Mouse (Mus musculus) layer of hippocampus, postnatal 25 days (tissue): Measurements from ENCODE around the gene Gsg1l2. TPM values are rescaled to one million over a fixed set of nuclear protein-coding genes. Genes with fewer than 3 reads are reported as not detected.

Experiments
- DNase-seq, 2 experiments: peaks; one replicate each; pipeline ENCODE4 v3.0.0; 2022; ENCODE audit warnings: mixed read lengths in 2 of 2, low spot score in 1 of 2; ENCODE audit errors: extremely low spot score in 1 of 2
- total RNA-seq, 2 experiments: library from RNA; stranded (reverse); gene quantifications; 2 replicates each; pipeline ENCODE4 v1.2.3; 2021

Gsg1l2 gene
- not detected for total RNA-seq

GRCm38 (mm10) chr11:67774379-67774778, at the start of gene Gsg1l2:
Gsg1l2 (plus strand) TSS chr11:67774608.
- DNase-seq: no peak

GRCm38 (mm10) chr11:67727095-67727494, 47.3 kb upstream of the Gsg1l2 start:
- DNase-seq: no peak

GRCm38 (mm10) chr11:67728726-67729125, 45.7 kb upstream of the Gsg1l2 start:
- no peak for DNase-seq

GRCm38 (mm10) chr11:67731056-67731455, 43.4 kb upstream of the Gsg1l2 start:
- DNase-seq: no peak

- DNase-seq: no peak
Measured at GRCm38 (mm10) chr11:67733726-67734125, 40.7 kb upstream of the Gsg1l2 start.

GRCm38 (mm10) chr11:67734597-67734996, 39.8 kb upstream of the Gsg1l2 start:
- DNase-seq: no peak

GRCm38 (mm10) chr11:67738345-67738744, 36.1 kb upstream of the Gsg1l2 start:
- DNase-seq: no peak

- no peak for DNase-seq
Measured at GRCm38 (mm10) chr11:67738846-67739490, 35.4 kb upstream of the Gsg1l2 start.

- no peak for DNase-seq
Measured at GRCm38 (mm10) chr11:67741569-67741968, 32.8 kb upstream of the Gsg1l2 start.

- no peak for DNase-seq
Measured at GRCm38 (mm10) chr11:67756287-67756686, 18.1 kb upstream of the Gsg1l2 start.

- DNase-seq: no peak
Measured at GRCm38 (mm10) chr11:67757373-67758167, 16.8 kb upstream of the Gsg1l2 start.

GRCm38 (mm10) chr11:67771053-67771452, 3.4 kb upstream of the Gsg1l2 start, which contains the start of gene Glp2r:
Glp2r (minus strand) TSS chr11:67771153.
- no peak for DNase-seq

GRCm38 (mm10) chr11:67771691-67772090, 2.7 kb upstream of the Gsg1l2 start:
- no peak for DNase-seq

- DNase-seq: peak; percentile 32 to 51
Measured at GRCm38 (mm10) chr11:67772577-67772976, 1.8 kb upstream of the Gsg1l2 start.

- DNase-seq: no peak
Measured at GRCm38 (mm10) chr11:67790182-67790581, 15.8 kb downstream of the Gsg1l2 start.

- no peak for DNase-seq
Measured at GRCm38 (mm10) chr11:67797931-67798330, 23.5 kb downstream of the Gsg1l2 start, which contains the start of gene Dhrs7c. Dhrs7c (plus strand) TSS chr11:67798187.

- no peak for DNase-seq
Measured at GRCm38 (mm10) chr11:67800130-67800723, 25.8 kb downstream of the Gsg1l2 start.

- DNase-seq: no peak
Measured at GRCm38 (mm10) chr11:67801169-67801568, 26.8 kb downstream of the Gsg1l2 start.

GRCm38 (mm10) chr11:67805538-67805937, 31.1 kb downstream of the Gsg1l2 start:
- no peak for DNase-seq

GRCm38 (mm10) chr11:67806832-67807597, 32.6 kb downstream of the Gsg1l2 start:
- no peak for DNase-seq

GRCm38 (mm10) chr11:67808051-67808450, 33.6 kb downstream of the Gsg1l2 start:
- DNase-seq: no peak
